Mouse (Mus musculus) lung, postnatal 0 days (tissue): ENCODE data around the gene Dse.

Experiments used
- CTCF ChIP-seq: IDR thresholded peaks from 2 replicates; pipeline ENCODE4 v1.5.1; 2016; ENCODE audit warnings: antibody characterized with exemption, mild to moderate bottlenecking
- EP300 ChIP-seq: IDR thresholded peaks from 2 replicates; pipeline ENCODE4 v1.6.1; 2016; ENCODE audit warnings: antibody characterized with exemption, mild to moderate bottlenecking, control low read depth

GRCm38 (mm10) chr10:34150454-34150853 lies 57.1 kb downstream of the Dse start:
- TF ChIP-seq CTCF (no peak), EP300 (no peak)
